Mouse (Mus musculus) layer of hippocampus, postnatal 25 days (tissue): Measurements from ENCODE around the gene Cd82. TPM values are rescaled to one million over a fixed set of nuclear protein-coding genes. Genes with fewer than 3 reads are reported as not detected.

Experiments used
- DNase-seq, 2 experiments: peaks; one replicate each; pipeline ENCODE4 v3.0.0; 2022; ENCODE audit warnings: mixed read lengths in 2 of 2, low spot score in 1 of 2; ENCODE audit errors: extremely low spot score in 1 of 2
- total RNA-seq, 2 experiments: library from RNA; stranded (reverse); gene quantifications; 2 replicates each; pipeline ENCODE4 v1.2.3; 2021

Cd82 gene
- total RNA-seq, 2 experiments from 2014 or later: 22.0 to 23.8 TPM

GRCm38 (mm10) chr2:93447500-93448249 is 15.3 kb downstream of the Cd82 start:
- no peak for DNase-seq

- no peak for DNase-seq
These were observed 16.2 kb downstream of the Cd82 start for GRCm38 (mm10) chr2:93446606-93447353.

- no peak for DNase-seq
These were observed 17.7 kb downstream of the Cd82 start for GRCm38 (mm10) chr2:93445237-93445651.

GRCm38 (mm10) chr2:93444280-93444679 is 18.7 kb downstream of the Cd82 start:
- DNase-seq: no peak

GRCm38 (mm10) chr2:93443106-93443505 is 19.8 kb downstream of the Cd82 start:
- DNase-seq: no peak

- no peak for DNase-seq
These were observed 23.0 kb downstream of the Cd82 start for GRCm38 (mm10) chr2:93439812-93440559.

GRCm38 (mm10) chr2:93439352-93439771 is 23.6 kb downstream of the Cd82 start:
- no peak for DNase-seq

- no peak for DNase-seq
These were observed 24.6 kb downstream of the Cd82 start for GRCm38 (mm10) chr2:93438335-93438734.

GRCm38 (mm10) chr2:93435577-93435976 is 27.4 kb downstream of the Cd82 start:
- no peak for DNase-seq

- no peak for DNase-seq
These were observed 28.0 kb downstream of the Cd82 start for GRCm38 (mm10) chr2:93434896-93435295.

- no peak for DNase-seq
These were observed 29.4 kb downstream of the Cd82 start for GRCm38 (mm10) chr2:93433543-93433942.

GRCm38 (mm10) chr2:93432600-93433389 is 30.1 kb downstream of the Cd82 start:
- DNase-seq: no peak

GRCm38 (mm10) chr2:93431575-93432325 is 31.2 kb downstream of the Cd82 start:
- DNase-seq: no peak

- DNase-seq: no peak
These were observed 31.9 kb downstream of the Cd82 start for GRCm38 (mm10) chr2:93430993-93431392.

GRCm38 (mm10) chr2:93428004-93428531 is 34.9 kb downstream of the Cd82 start:
- no peak for DNase-seq

GRCm38 (mm10) chr2:93427000-93427715 is 35.8 kb downstream of the Cd82 start:
- DNase-seq: no peak

- DNase-seq: no peak
These were observed 37.1 kb downstream of the Cd82 start for GRCm38 (mm10) chr2:93425810-93426209.

GRCm38 (mm10) chr2:93424307-93424984 is 38.5 kb downstream of the Cd82 start:
- DNase-seq: no peak
